Mouse (Mus musculus) embryonic facial prominence, embryonic 12.5 days (tissue): ENCODE data around the gene Ppp1r16b. TPM values are rescaled to one million over a fixed set of nuclear protein-coding genes. Genes with fewer than 3 reads are reported as not detected.

Experiments
- ATAC-seq: fragments of 200-750 bp; cut with Nextera tagmentation; 2 replicates; pipeline ENCODE4 v1.8.0; 2017; ENCODE audit not compliant: insufficient number of reproducible peaks, insufficient read depth, low FRiP score, low TSS enrichment
- H3K27ac ChIP-seq: fragments of 300-500 bp; sonication (generic); 2 replicates; pipeline ENCODE4 v1.5.1; 2016; ENCODE audit warnings: mild to moderate bottlenecking
- H3K27me3 ChIP-seq: fragments of 300-500 bp; sonication (generic); 2 replicates; pipeline ENCODE4 v1.6.1; 2016; ENCODE audit warnings: mild to moderate bottlenecking, moderate library complexity
- H3K36me3 ChIP-seq: fragments of 300-500 bp; sonication (generic); 2 replicates; pipeline ENCODE4 v1.6.1; 2016; ENCODE audit warnings: mild to moderate bottlenecking
- H3K4me1 ChIP-seq: fragments of 300-500 bp; sonication (generic); 2 replicates; pipeline ENCODE4 v1.6.1; 2016
- H3K4me2 ChIP-seq: fragments of 300-500 bp; sonication (generic); replicated peaks from 2 replicates; pipeline ENCODE4 v1.6.1; 2016; ENCODE audit warnings: mild to moderate bottlenecking, moderate library complexity
- H3K4me3 ChIP-seq: fragments of 300-500 bp; sonication (generic); 2 replicates; pipeline ENCODE4 v1.5.1; 2016; ENCODE audit warnings: mild to moderate bottlenecking
- H3K9ac ChIP-seq: fragments of 300-500 bp; sonication (generic); 2 replicates; pipeline ENCODE4 v1.6.1; 2016; ENCODE audit warnings: mild to moderate bottlenecking, moderate library complexity
- H3K9me3 ChIP-seq: fragments of 300-500 bp; sonication (generic); 2 replicates; pipeline ENCODE4 v1.6.1; 2016; ENCODE audit warnings: mild to moderate bottlenecking, moderate library complexity
- WGBS: fragments of 180-500 bp; shearing (Covaris S2); methylation state at CpG from one replicate; pipeline ENCODE4 v1.1.7; 2016; 5-methylcytosine and 5-hydroxymethylcytosine counted together
- polyA plus RNA-seq: library from polyadenylated mRNA; unstranded; fragments of >200 nt; fragmentation: Nextera tagmentation; extraction: Ambion mirVana; gene quantifications from 2 replicates; pipeline ENCODE4 v1.2.1, GENCODE M21; 2016

Gene Ppp1r16b
- polyA plus RNA-seq, 1 experiment from 2014 or later: 2.5 TPM

DNA sequence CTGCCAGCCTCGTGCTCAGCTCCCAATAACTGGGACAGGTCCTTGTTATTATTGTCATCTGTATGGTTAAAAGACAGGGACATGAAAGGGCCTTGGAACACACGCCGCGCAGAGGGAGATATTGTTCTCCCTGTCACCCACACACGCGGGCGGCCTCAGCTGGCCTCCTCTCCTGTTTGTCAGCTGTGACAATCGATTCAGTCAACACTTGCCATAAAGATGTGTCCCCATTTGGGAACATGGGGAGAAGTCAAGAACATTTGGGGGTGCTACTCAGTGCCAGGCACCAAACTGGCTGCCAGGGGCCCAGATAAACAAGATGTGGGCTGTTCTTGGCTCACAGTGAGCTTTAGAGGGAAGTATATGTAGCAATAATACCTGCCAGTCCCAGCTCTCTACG is 84.2 kb downstream of the Ppp1r16b start:
- Histone ChIP-seq H3K9ac (no peak overlapping the region), H3K36me3 (no peaks in the 10 kb centered on the region), H3K4me2 (no peak overlapping the region), H3K4me1 (no peaks in the 10 kb centered on the region), H3K27ac (no peak overlapping the region), H3K4me3 (no peak overlapping the region), H3K9me3 (no peaks in the 10 kb centered on the region), H3K27me3 (no peaks in the 10 kb centered on the region)
- WGBS: 91% methylated on average over 9 of the region's 9 CpGs
- ATAC-seq: no peak

GRCm38 (mm10) chr2:158760231-158760630 is 95.0 kb downstream of the Ppp1r16b start:
- H3K27me3 ChIP-seq: no peaks in the 10 kb centered on the region
- no peaks in the 10 kb centered on the region for H3K4me1 ChIP-seq
- no peak for ATAC-seq
- no peaks in the 10 kb centered on the region for H3K9me3 ChIP-seq
- H3K27ac ChIP-seq: no peak overlapping the region
- H3K4me2 ChIP-seq: no peak overlapping the region
- no peak overlapping the region for H3K4me3 ChIP-seq
- no peaks in the 10 kb centered on the region for H3K36me3 ChIP-seq
- WGBS: 81% methylated on average over 2 of the region's 2 CpGs
- H3K9ac ChIP-seq: no peak overlapping the region

GRCm38 (mm10) chr2:158762339-158762738 is 97.1 kb downstream of the Ppp1r16b start:
- Histone ChIP-seq H3K9me3 (no peaks in the 10 kb centered on the region), H3K27me3 (no peaks in the 10 kb centered on the region), H3K4me1 (no peaks in the 10 kb centered on the region), H3K27ac (no peak overlapping the region), H3K36me3 (no peaks in the 10 kb centered on the region), H3K4me3 (no peak overlapping the region), H3K9ac (no peak overlapping the region), H3K4me2 (no peak overlapping the region)
- ATAC-seq: no peak
- 85% methylated on average over 5 of the region's 5 CpGs for WGBS

GRCm38 (mm10) chr2:158767742-158768339 is 102.6 kb downstream of the Ppp1r16b start, which contains the start of gene Fam83d:
Fam83d (plus strand) TSS chr2:158768093.
- H3K9me3 ChIP-seq: no peaks in the 10 kb centered on the region
- peak within 1 kb of the TSS; percentile 90 for H3K4me2 ChIP-seq
- no peaks in the 10 kb centered on the region for H3K27me3 ChIP-seq
- peaks cover 30% of the 10 kb centered on the region for H3K4me1 ChIP-seq
- H3K9ac ChIP-seq: peak within 1 kb of the TSS; percentile 71
- peak within 1 kb of the TSS; percentile 76 for H3K27ac ChIP-seq
- under 1% methylated on average over 48 of the region's 48 CpGs for WGBS
- 0 out of 2 replicates have a peak, but pooled peaks cover 3% of the 10 kb centered on the region for H3K36me3 ChIP-seq
- H3K4me3 ChIP-seq: peak within 1 kb of the TSS; percentile 80
- ATAC-seq: peak; percentile 94

DNA sequence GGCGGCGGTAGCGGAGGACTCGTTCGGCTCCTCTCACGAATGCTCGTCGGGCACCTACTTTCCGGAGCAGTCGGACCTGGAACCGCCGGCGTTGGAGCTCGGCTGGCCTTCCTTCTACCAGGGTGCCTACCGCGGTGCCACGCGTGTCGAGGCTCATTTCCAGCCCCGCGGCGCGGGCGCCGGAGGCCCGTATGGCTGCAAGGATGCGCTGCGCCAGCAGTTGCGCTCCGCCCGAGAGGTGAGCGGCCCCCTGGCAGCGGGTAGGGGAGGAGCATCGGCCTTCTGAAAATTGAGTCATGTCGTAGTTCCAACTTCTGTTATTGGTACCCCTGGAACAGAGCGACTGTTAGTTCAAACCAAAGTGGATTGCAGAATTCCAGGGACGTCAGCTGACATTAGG is 103.2 kb downstream of the Ppp1r16b start:
- Histone ChIP-seq H3K4me3 (peak overlapping the region; percentile 80), H3K9me3 (no peaks in the 10 kb centered on the region), H3K4me2 (peak overlapping the region; percentile 90), H3K27ac (peak overlapping the region; percentile 76), H3K27me3 (no peaks in the 10 kb centered on the region), H3K4me1 (peaks cover 30% of the 10 kb centered on the region), H3K9ac (peak overlapping the region; percentile 71), H3K36me3 (0 out of 2 replicates have a peak, but pooled peaks cover 6% of the 10 kb centered on the region)
- WGBS: under 1% methylated on average over 37 of the region's 37 CpGs
- peak; percentile 5; the same call in 1 of the 2 replicates for ATAC-seq

DNA sequence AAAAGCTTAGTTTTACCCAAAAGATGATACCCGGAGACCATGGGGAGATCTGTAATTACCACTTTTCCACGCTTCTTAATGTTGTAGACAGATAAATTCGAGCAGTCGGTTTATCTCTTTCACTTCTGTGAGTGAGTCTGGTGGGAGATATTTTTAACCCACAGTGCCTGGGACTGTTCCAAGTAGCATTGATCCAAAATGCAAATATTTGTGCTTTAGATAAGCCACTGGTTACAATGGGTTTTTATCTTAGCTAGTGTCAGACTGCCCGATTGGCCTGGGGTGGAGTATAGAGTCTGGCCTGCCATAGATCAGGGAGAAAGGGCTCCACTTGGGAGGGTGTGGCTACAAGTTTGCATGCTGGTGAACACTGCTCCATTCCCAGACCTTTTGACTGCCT is 103.6 kb downstream of the Ppp1r16b start:
- ATAC-seq: no peak
- peak overlapping the region; percentile 71; the same call in 1 of the 2 replicates for H3K9ac ChIP-seq
- H3K4me1 ChIP-seq: peaks cover 30% of the 10 kb centered on the region
- H3K27me3 ChIP-seq: no peaks in the 10 kb centered on the region
- H3K9me3 ChIP-seq: no peaks in the 10 kb centered on the region
- H3K4me3 ChIP-seq: peak overlapping the region; percentile 80
- WGBS: 4% methylated on average over 5 of the region's 5 CpGs
- H3K4me2 ChIP-seq: peak overlapping the region; percentile 90
- H3K27ac ChIP-seq: no peak overlapping the region; the same call in 1 of the 2 replicates
- H3K36me3 ChIP-seq: 0 out of 2 replicates have a peak, but pooled peaks cover 6% of the 10 kb centered on the region

GRCm38 (mm10) chr2:158770126-158770757 is 105.0 kb downstream of the Ppp1r16b start:
- ATAC-seq: no peak
- Histone ChIP-seq H3K36me3 (0 out of 2 replicates have a peak, but pooled peaks cover 6% of the 10 kb centered on the region), H3K27ac (no peak overlapping the region; the same call in 1 of the 2 replicates), H3K4me1 (peaks cover 30% of the 10 kb centered on the region), H3K27me3 (no peaks in the 10 kb centered on the region), H3K4me2 (peak overlapping the region; percentile 90), H3K9me3 (no peaks in the 10 kb centered on the region), H3K9ac (peak overlapping the region; percentile 71), H3K4me3 (peak overlapping the region; percentile 80)
- WGBS: 38% methylated on average over 13 of the region's 13 CpGs

GRCm38 (mm10) chr2:158771066-158771763 is 106.0 kb downstream of the Ppp1r16b start:
- H3K4me1 ChIP-seq: peaks cover 30% of the 10 kb centered on the region
- 51% methylated on average over 11 of the region's 11 CpGs for WGBS
- H3K9ac ChIP-seq: no peak overlapping the region
- 0 out of 2 replicates have a peak, but pooled peaks cover 6% of the 10 kb centered on the region for H3K36me3 ChIP-seq
- H3K4me2 ChIP-seq: peak overlapping the region; percentile 90
- ATAC-seq: no peak
- H3K9me3 ChIP-seq: no peaks in the 10 kb centered on the region
- no peaks in the 10 kb centered on the region for H3K27me3 ChIP-seq
- 0 out of 2 replicates have a peak overlapping the region, but pooled peaks have one; percentile 13 for H3K4me3 ChIP-seq
- no peak overlapping the region for H3K27ac ChIP-seq

- Histone ChIP-seq H3K4me2 (no peak overlapping the region), H3K9me3 (no peaks in the 10 kb centered on the region), H3K36me3 (0 out of 2 replicates have a peak, but pooled peaks cover 6% of the 10 kb centered on the region), H3K27ac (no peak overlapping the region), H3K9ac (no peak overlapping the region), H3K4me3 (no peak overlapping the region), H3K27me3 (no peaks in the 10 kb centered on the region), H3K4me1 (peaks cover 40% of the 10 kb centered on the region)
- no peak for ATAC-seq
- WGBS: 92% methylated on average over 13 of the region's 13 CpGs
These were observed 107.6 kb downstream of the Ppp1r16b start for GRCm38 (mm10) chr2:158772808-158773207.

- H3K27me3 ChIP-seq: no peaks in the 10 kb centered on the region
- H3K4me2 ChIP-seq: no peak overlapping the region
- no peak overlapping the region for H3K9ac ChIP-seq
- H3K4me3 ChIP-seq: no peak overlapping the region
- no peak for ATAC-seq
- H3K27ac ChIP-seq: no peak overlapping the region
- H3K4me1 ChIP-seq: peaks cover 31% of the 10 kb centered on the region
- WGBS: 71% methylated on average over 8 of the region's 8 CpGs
- H3K9me3 ChIP-seq: no peaks in the 10 kb centered on the region
- H3K36me3 ChIP-seq: peaks cover 14% of the 10 kb centered on the region
These were observed 109.7 kb downstream of the Ppp1r16b start for GRCm38 (mm10) chr2:158774886-158775285.

- WGBS: 93% methylated on average over 4 of the region's 4 CpGs
- ATAC-seq: no peak
- no peaks in the 10 kb centered on the region for H3K27me3 ChIP-seq
- H3K27ac ChIP-seq: no peak overlapping the region
- 0 out of 2 replicates have a peak, but pooled peaks cover 13% of the 10 kb centered on the region for H3K4me1 ChIP-seq
- no peak overlapping the region for H3K4me2 ChIP-seq
- no peak overlapping the region for H3K4me3 ChIP-seq
- no peaks in the 10 kb centered on the region for H3K9me3 ChIP-seq
- peaks cover 32% of the 10 kb centered on the region for H3K36me3 ChIP-seq
- no peak overlapping the region for H3K9ac ChIP-seq
These were observed 111.5 kb downstream of the Ppp1r16b start for GRCm38 (mm10) chr2:158776716-158777115.
